Mouse (Mus musculus) neural tube, embryonic 12.5 days (tissue): ENCODE measurements around the gene Adssl1. TPM values are rescaled to one million over a fixed set of nuclear protein-coding genes. Genes with fewer than 3 reads are reported as not detected.

Source experiments
- ATAC-seq: fragments of 200-750 bp; cut with Nextera tagmentation; 2 replicates; pipeline ENCODE4 v1.8.0; 2017; ENCODE audit warnings: low read depth, mild to moderate bottlenecking, moderate TSS enrichment, moderate library complexity; ENCODE audit not compliant: low FRiP score
- H3K27ac ChIP-seq: fragments of 300-500 bp; sonication (generic); 2 replicates; pipeline ENCODE4 v1.5.1; 2016
- H3K27me3 ChIP-seq: fragments of 300-500 bp; sonication (generic); replicated peaks from 2 replicates; pipeline ENCODE4 v1.6.1; 2016; ENCODE audit warnings: mild to moderate bottlenecking
- H3K36me3 ChIP-seq: fragments of 300-500 bp; sonication (generic); 2 replicates; pipeline ENCODE4 v1.6.1; 2016; ENCODE audit warnings: mild to moderate bottlenecking
- H3K4me1 ChIP-seq: fragments of 300-500 bp; sonication (generic); 2 replicates; pipeline ENCODE4 v1.6.1; 2016
- H3K4me2 ChIP-seq: fragments of 300-500 bp; sonication (generic); replicated peaks from 2 replicates; pipeline ENCODE4 v1.6.1; 2016; ENCODE audit warnings: mild to moderate bottlenecking
- H3K4me3 ChIP-seq: fragments of 300-500 bp; sonication (generic); 2 replicates; pipeline ENCODE4 v1.5.1; 2016
- H3K9ac ChIP-seq: fragments of 300-500 bp; sonication (generic); 2 replicates; pipeline ENCODE4 v1.6.1; 2016; ENCODE audit warnings: mild to moderate bottlenecking
- H3K9me3 ChIP-seq: fragments of 300-500 bp; sonication (generic); 2 replicates; pipeline ENCODE4 v1.6.1; 2016; ENCODE audit warnings: mild to moderate bottlenecking
- WGBS: fragments of 180-500 bp; shearing (Covaris S2); methylation state at CpG from one replicate; pipeline ENCODE4 v1.1.7; 2016; 5-methylcytosine and 5-hydroxymethylcytosine counted together
- microRNA-seq: library from miRNA; unstranded; fragments of <30 nt; microRNA quantifications from one replicate; pipeline ENCODE4, GENCODE M21; 2017
- polyA plus RNA-seq: library from polyadenylated mRNA; unstranded; fragments of >200 nt; fragmentation: Nextera tagmentation; extraction: Ambion mirVana; gene quantifications from 2 replicates; pipeline ENCODE4 v1.2.1, GENCODE M21; 2016

Gene Adssl1
- polyA plus RNA-seq, 1 experiment from 2014 or later, result 3.7 TPM

DNA sequence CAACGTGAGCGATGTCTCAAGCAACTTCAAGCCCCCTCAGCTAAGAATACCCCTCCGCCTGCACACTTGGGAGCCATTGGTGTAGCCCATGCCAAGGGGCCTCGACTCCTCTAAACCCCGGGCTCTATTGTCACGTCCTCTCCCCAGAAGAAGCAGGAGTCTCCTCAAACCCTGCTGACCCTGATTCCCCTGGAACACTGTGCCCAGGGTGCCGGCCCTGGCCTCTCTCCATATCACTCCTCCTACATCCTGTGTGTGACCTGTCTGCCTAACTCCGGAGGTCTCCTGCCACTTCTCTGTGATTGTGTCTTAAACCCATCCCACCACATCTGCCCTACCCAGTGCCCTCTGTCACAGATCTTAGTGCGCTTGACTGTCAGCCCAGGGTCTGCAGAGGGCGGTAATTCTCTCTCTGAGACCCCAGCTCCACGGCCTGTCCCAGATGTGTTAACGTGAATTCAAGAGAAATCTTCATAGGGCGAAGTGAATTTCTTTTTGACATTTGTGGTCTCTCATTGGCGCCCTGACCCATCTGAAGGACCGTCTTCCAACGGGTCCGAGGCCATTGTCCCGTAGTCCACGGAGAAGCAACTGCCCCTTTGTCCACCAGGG lies 58.2 kb downstream of the Adssl1 start:
- no peaks in the 10 kb centered on the region for H3K9me3 ChIP-seq
- ATAC-seq, result no peak
- peaks cover 48% of the 10 kb centered on the region for H3K27me3 ChIP-seq
- H3K27ac ChIP-seq, result no peak overlapping the region
- H3K9ac ChIP-seq, result peak overlapping the region; percentile 67
- H3K4me2 ChIP-seq, result peak overlapping the region; percentile 95
- WGBS, result 20% methylated on average over 19 of the region's 19 CpGs
- H3K4me1 ChIP-seq, result peaks cover 39% of the 10 kb centered on the region
- H3K36me3 ChIP-seq, result no peaks in the 10 kb centered on the region
- peak overlapping the region; percentile 64 for H3K4me3 ChIP-seq

DNA sequence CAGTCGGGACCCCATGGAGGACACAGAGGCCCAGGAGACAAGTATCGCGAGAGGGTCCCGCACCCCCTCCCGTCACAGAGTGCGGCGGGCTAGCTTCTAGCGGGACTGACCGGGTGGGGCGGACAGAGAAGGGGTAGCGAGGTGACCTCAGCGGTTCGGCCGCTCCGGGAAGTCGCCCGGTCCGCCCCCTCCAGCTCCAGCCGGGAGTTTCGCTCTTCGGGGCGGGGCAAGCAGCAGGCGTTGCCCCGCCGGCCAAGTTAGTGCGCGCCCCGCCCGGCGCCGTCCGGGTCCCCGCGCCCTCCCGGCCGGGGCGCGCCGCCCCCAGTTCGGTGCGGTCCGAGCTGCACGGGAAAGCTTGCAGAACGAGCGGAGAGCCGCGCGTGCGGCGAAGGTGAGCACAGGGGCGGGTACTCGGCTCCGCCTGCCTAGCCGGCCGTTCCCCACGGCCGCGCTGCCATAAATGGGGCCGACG lies 58.7 kb downstream of the Adssl1 start, which contains the start of gene Zbtb42:
Gene Zbtb42, plus strand, starts transcription at position 274 of the 472 bp plus-strand sequence.
- WGBS, result under 1% methylated on average over 60 of the region's 60 CpGs
- Histone ChIP-seq H3K9me3 (no peaks in the 10 kb centered on the region), H3K4me1 (peaks cover 35% of the 10 kb centered on the region), H3K9ac (peak within 1 kb of the TSS; percentile 67), H3K36me3 (no peaks in the 10 kb centered on the region), H3K4me2 (peak within 1 kb of the TSS; percentile 95), H3K27me3 (peaks cover 48% of the 10 kb centered on the region), H3K27ac (no peak within 1 kb of the TSS), H3K4me3 (peak within 1 kb of the TSS; percentile 64)
- ATAC-seq, result peak; percentile 42

DNA sequence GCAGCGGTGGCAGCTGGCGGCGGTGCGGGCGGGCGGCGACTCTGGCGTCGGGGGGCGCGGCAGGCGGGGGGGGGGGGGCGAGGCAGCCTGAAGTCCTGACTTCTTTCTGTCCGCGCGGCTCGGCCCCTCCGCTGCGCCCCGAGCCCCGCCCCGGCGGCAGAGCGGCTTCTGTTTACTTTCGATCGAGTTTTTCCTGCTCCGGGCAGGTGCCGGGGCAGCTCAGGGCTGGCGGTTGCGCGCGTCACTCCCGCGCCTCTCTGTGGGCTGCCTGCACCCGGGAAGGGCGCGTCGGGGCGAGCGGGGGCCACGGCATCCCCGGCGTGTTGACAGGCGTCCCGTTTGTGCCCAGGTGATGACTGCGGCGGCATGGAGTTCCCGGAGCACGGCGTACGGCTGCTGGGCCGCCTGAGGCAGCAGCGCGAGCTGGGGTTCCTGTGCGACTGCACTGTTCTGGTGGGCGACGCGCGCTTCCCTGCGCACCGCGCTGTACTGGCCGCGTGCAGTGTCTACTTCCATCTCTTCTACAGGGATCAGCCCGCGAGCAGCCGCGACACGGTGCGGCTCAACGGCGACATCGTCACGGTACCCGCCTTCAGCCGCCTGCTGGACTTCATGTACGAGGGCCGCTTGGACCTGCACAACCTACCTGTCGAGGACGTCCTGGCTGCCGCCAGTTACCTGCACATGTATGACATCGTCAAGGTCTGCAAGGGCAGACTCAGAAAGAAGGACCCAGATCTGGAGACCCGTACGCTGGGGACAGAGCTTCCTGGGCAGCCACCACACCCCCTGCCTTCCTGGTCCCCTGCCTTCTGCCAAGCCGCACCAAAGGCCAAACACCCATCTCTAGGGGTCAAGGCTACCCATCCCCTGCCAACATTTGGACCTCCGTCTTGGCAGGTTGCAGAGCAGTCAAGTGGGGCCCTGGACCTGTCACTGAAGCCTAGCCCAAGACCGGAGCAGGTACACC lies 59.5 kb downstream of the Adssl1 start:
- Histone ChIP-seq H3K9me3 (no peaks in the 10 kb centered on the region), H3K36me3 (no peaks in the 10 kb centered on the region), H3K9ac (peak overlapping the region; percentile 67), H3K4me2 (peak overlapping the region; percentile 95), H3K27ac (no peak overlapping the region), H3K4me3 (peak overlapping the region; percentile 64), H3K4me1 (peaks cover 34% of the 10 kb centered on the region), H3K27me3 (peaks cover 48% of the 10 kb centered on the region)
- 3% methylated on average over 82 of the region's 87 CpGs for WGBS
- ATAC-seq, result peak; percentile 10; the same call in 1 of the 2 replicates

DNA sequence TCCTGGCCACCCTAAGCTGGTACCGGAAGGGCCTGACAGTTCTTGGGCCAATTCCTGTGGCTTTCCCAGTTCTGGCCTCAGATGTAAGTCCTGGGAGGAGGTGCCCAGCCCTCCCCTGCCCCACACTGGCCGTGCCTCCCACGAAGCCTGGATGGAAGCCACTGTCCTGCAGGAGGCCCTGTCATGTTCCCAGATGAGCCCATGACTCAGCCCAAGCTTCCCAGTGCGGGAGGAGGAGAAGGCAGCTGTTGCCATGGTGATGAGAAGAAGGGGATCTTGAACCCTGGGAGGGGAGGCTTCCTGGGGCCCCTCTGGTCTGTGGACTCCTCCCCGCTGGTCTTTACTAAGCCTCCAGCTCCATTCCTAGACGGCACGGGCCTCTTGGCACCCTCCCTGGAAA lies 63.5 kb downstream of the Adssl1 start:
- Histone ChIP-seq H3K4me2 (no peak overlapping the region), H3K4me1 (peaks cover 17% of the 10 kb centered on the region), H3K9me3 (no peaks in the 10 kb centered on the region), H3K9ac (no peak overlapping the region), H3K36me3 (no peaks in the 10 kb centered on the region), H3K27me3 (peaks cover 33% of the 10 kb centered on the region), H3K4me3 (no peak overlapping the region), H3K27ac (no peak overlapping the region)
- ATAC-seq, result no peak
- 50% methylated on average over 7 of the region's 7 CpGs for WGBS

DNA sequence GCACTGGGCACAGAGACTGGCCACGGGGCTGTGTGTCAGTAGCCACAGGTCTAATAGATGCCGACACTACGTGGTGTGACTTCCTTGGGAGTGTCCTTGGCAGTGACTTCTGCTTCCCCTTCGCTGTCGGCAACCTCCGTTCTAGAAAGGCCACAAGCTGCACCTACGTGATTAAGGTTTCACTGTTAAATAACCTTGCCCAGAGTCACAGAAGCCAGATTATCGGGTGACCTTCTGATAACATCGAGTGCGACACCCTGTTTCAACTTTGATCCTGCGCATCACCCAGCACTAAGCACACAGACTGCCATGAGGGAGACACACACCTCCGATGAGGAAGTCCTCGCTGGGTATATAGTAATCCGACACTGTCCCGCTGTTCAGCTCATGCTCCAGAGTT lies 68.6 kb downstream of the Adssl1 start:
- no peaks in the 10 kb centered on the region for H3K27me3 ChIP-seq
- WGBS, result 78% methylated on average over 15 of the region's 15 CpGs
- no peak overlapping the region for H3K27ac ChIP-seq
- H3K9ac ChIP-seq, result no peak overlapping the region
- ATAC-seq, result no peak
- no peaks in the 10 kb centered on the region for H3K36me3 ChIP-seq
- H3K4me2 ChIP-seq, result no peak overlapping the region
- peaks cover 10% of the 10 kb centered on the region for H3K4me1 ChIP-seq
- no peak overlapping the region for H3K4me3 ChIP-seq
- H3K9me3 ChIP-seq, result no peaks in the 10 kb centered on the region

Small RNA genes within 50 kb of the gene (microRNA-seq; reads per million reads assigned to microRNA genes)
- gene Mir6939, result not detected

Other genes starting within 250 kb of the Adssl1 start
- 0.10 and 0.13 TPM in 2 replicates for gene A530016L24Rik, start 130.6 kb upstream of the Adssl1 start, polyA plus RNA-seq
- 16.4 and 17.9 TPM in 2 replicates for gene Tmem179, start 103.3 kb upstream of the Adssl1 start, polyA plus RNA-seq
- gene Inf2, start 31.3 kb upstream of the Adssl1 start, polyA plus RNA-seq, result 1.1 and 2.2 TPM in 2 replicates
- 108 and 130 TPM in 2 replicates for gene Siva1, start 24.6 kb downstream of the Adssl1 start, polyA plus RNA-seq
- gene Akt1, start 54.8 kb downstream of the Adssl1 start, polyA plus RNA-seq, result 184 and 201 TPM in 2 replicates
- 4.0 and 5.4 TPM in 2 replicates for gene Zbtb42, start 58.8 kb downstream of the Adssl1 start, polyA plus RNA-seq
- 22.2 and 23.2 TPM in 2 replicates for gene Cep170b, start 100.4 kb downstream of the Adssl1 start, polyA plus RNA-seq
- gene Pld4, start 140.6 kb downstream of the Adssl1 start, polyA plus RNA-seq, result 5.1 and 5.8 TPM in 2 replicates
- 0.93 and 1.2 TPM in 2 replicates for gene Ahnak2, start 182.6 kb downstream of the Adssl1 start, polyA plus RNA-seq
- gene Clba1, start 188.9 kb downstream of the Adssl1 start, polyA plus RNA-seq, result 16.5 and 18.6 TPM in 2 replicates
- 103 and 109 TPM in 2 replicates for gene Cdca4, start 209.4 kb downstream of the Adssl1 start, polyA plus RNA-seq
- gene Gpr132, start 248.2 kb downstream of the Adssl1 start, polyA plus RNA-seq, result not detected in 2 replicates